Mouse (Mus musculus) splenic B cell, adult 2 months (primary cell): ENCODE data around the gene Stx8.

ENCODE experiments used
- DNase-seq: peaks from one replicate; pipeline ENCODE4 v3.0.0-alpha.2; 2011; ENCODE audit warnings: low read depth, low spot score
- H3K27me3 ChIP-seq: 2 replicates; pipeline ENCODE4 v1.6.1; 2012; ENCODE audit warnings: mild to moderate bottlenecking, low read length, moderate library complexity, mixed read lengths; ENCODE audit not compliant: control insufficient read depth, poor library complexity, insufficient read depth, severe bottlenecking
- H3K36me3 ChIP-seq: 2 replicates; pipeline ENCODE4 v1.6.1; 2012; ENCODE audit warnings: mild to moderate bottlenecking, low read length, moderate library complexity, mixed read lengths; ENCODE audit not compliant: control insufficient read depth, poor library complexity, insufficient read depth, severe bottlenecking

Stx8 gene

DNA sequence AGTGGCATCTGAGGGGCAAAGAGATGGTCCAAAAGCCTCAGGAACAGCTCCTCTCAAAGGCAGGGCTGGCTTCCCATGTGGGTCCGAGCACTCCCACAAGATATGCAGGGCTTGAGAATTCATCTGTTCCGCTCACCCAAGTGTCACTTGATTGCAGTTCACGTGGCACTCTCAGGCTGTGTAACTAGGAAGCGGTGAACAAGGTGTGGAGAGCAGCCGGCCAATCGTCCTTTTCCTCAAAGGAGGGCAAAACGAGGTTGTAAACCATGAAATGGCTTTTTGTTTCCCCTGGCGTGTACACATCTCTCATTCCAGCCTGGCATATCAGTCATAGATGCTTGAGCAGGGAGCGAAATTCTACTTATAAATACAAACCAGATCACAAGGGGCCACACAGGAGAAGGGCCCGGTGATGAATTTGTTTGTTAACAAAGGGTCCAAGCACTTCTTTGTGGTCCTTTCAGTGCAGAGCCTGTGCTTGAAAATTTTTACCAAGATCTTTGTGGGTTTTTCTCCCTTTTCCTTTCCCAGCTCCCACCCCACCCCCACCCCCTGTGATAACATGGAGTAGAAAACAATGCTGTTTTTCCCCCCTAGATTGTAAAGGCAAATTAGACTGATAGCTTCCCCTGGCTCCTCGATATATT lies 147.6 kb downstream of the Stx8 start:
- no peak for DNase-seq
- Histone ChIP-seq H3K27me3 (no peaks in the 10 kb centered on the region), H3K36me3 (peaks cover 8% of the 10 kb centered on the region)

DNA sequence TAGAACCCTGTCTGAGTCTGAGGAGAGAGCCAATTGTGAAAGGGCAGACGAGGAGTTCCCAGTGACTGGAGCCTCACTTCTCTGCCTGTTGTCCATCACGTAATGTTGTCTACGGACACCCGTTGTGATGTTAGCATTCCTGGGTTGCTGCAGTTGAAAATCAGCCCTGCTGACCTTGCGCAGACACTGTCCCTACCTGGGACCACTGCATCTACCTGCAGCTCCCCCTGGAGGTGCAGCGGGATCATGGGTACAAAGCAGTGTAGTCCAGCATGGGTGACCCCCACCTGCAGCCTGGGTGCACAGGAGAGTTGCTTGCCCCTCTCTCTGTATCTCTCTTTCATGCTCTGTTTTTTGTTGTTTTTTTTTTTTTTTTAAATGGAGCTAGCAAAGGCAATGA lies 148.2 kb downstream of the Stx8 start:
- DNase-seq = peak; percentile 6
- H3K27me3 ChIP-seq = no peaks in the 10 kb centered on the region
- H3K36me3 ChIP-seq = peaks cover 8% of the 10 kb centered on the region

- H3K36me3 ChIP-seq = 0 out of 2 replicates have a peak, but pooled peaks cover 3% of the 10 kb centered on the region
- DNase-seq = no peak
- H3K27me3 ChIP-seq = no peaks in the 10 kb centered on the region
Observed at GRCm38 (mm10) chr11:68116157-68116556, 150.2 kb downstream of the Stx8 start.

GRCm38 (mm10) chr11:68117878-68118660 lies 152.1 kb downstream of the Stx8 start:
- Histone ChIP-seq H3K27me3 (no peaks in the 10 kb centered on the region), H3K36me3 (no peaks in the 10 kb centered on the region)
- no peak for DNase-seq

- DNase-seq = no peak
- Histone ChIP-seq H3K27me3 (no peaks in the 10 kb centered on the region), H3K36me3 (no peaks in the 10 kb centered on the region)
Observed at GRCm38 (mm10) chr11:68118679-68119078, 152.7 kb downstream of the Stx8 start.

- no peak for DNase-seq
- Histone ChIP-seq H3K27me3 (no peaks in the 10 kb centered on the region), H3K36me3 (no peaks in the 10 kb centered on the region)
Observed at GRCm38 (mm10) chr11:68119136-68119535, 153.1 kb downstream of the Stx8 start.

DNA sequence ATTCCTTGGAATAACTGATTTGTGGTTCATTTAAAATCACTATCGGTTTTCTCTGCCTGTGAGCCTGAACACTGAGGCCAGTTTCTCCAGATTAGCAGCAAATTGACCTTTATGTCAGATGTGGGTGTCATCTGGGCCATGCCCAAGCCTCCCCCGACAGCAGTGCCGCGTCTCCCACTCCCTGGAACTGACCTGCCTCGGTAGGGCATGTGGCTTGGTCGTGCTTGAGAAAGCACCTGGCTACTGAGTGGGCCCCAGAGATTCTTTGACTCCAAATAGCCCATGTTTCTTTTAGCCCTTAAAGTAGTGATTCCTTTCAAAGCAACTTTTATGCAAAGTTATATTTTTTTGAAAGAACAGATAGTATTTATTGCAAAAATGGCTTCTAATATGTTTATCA lies 155.3 kb downstream of the Stx8 start:
- no peaks in the 10 kb centered on the region for H3K27me3 ChIP-seq
- no peaks in the 10 kb centered on the region for H3K36me3 ChIP-seq
- no peak for DNase-seq

GRCm38 (mm10) chr11:68121660-68122059 lies 155.7 kb downstream of the Stx8 start:
- H3K27me3 ChIP-seq = no peaks in the 10 kb centered on the region
- H3K36me3 ChIP-seq = no peaks in the 10 kb centered on the region
- no peak for DNase-seq

- DNase-seq = peak; percentile 27
- Histone ChIP-seq H3K27me3 (no peaks in the 10 kb centered on the region), H3K36me3 (no peaks in the 10 kb centered on the region)
Observed at GRCm38 (mm10) chr11:68126071-68126470, 160.1 kb downstream of the Stx8 start.

GRCm38 (mm10) chr11:68134494-68134893 lies 168.5 kb downstream of the Stx8 start:
- no peak for DNase-seq
- Histone ChIP-seq H3K27me3 (no peaks in the 10 kb centered on the region), H3K36me3 (peaks cover 2% of the 10 kb centered on the region)

DNA sequence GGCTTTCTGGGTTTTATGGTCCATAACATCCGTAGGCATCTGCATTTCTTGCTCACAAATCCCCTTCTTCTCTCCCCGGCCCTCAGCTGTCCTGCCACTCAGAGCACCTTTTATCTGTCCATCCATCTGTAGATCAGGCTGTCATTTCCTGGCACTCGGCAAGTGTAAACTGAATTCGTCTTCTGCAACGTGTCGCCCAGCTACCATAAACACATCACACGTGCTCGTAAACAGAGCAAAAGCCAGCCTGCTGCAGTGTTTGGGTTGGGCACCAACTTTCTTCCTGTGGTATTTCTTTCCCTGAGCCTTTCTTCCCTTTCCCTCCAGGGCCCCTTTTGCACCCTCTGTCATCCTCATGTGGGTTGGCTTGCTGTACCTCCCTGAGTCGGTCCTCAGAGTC lies 169.4 kb downstream of the Stx8 start:
- H3K36me3 ChIP-seq = peaks cover 2% of the 10 kb centered on the region
- H3K27me3 ChIP-seq = no peaks in the 10 kb centered on the region
- no peak for DNase-seq

DNA sequence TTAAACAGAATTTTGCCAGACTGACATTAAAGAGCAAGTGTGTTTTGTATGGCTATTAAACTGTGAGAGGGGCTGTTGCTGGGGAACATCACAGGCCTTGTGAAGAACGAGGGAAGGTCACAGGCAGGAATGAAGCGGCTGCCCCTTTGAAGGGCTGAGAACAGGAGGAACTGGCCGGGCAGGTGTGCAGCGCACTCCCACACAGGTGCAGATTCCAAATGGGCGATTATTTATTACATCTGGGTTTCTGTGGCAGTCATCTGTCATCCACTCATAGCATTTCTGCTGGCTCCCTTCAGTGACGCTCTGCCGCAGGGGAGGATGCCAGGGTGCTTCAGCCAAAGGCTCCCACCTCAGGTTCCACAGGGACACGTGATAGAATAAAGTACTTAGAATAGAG lies 170.7 kb downstream of the Stx8 start:
- Histone ChIP-seq H3K36me3 (peaks cover 2% of the 10 kb centered on the region), H3K27me3 (no peaks in the 10 kb centered on the region)
- DNase-seq = no peak

GRCm38 (mm10) chr11:68142296-68142695 lies 176.3 kb downstream of the Stx8 start:
- Histone ChIP-seq H3K36me3 (no peaks in the 10 kb centered on the region), H3K27me3 (no peaks in the 10 kb centered on the region)
- no peak for DNase-seq

- DNase-seq = no peak
- H3K36me3 ChIP-seq = no peaks in the 10 kb centered on the region
- H3K27me3 ChIP-seq = no peaks in the 10 kb centered on the region
Observed at GRCm38 (mm10) chr11:68144235-68145065, 178.5 kb downstream of the Stx8 start.

DNA sequence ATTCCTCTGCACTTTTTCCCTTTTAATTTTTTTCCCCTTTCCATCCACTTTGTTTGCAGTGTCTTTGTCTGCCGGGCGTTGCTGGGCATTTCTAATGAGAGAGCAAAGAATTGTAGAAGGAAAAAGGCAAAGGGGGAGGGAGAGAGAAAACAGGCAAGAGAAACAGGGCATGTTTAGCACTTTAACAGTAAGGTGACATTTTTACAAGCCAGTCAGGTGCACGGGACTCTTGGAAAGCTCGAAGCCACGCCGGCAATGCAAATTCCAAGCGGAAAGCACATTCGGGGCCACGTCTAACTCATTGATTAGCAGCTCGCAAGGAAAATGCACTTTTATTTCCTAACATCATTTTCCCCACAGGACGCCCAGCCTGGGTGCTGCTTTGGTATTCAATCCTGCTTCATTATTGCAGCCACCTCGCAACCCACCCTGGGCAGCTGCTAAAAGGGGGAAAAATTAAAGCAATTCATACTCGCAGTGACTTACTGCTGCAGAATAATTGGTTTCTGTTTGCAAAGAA lies 179.1 kb downstream of the Stx8 start:
- H3K36me3 ChIP-seq = no peaks in the 10 kb centered on the region
- H3K27me3 ChIP-seq = no peaks in the 10 kb centered on the region

More for the DNA sequence above, 179.1 kb downstream of the Stx8 start:
- no peak for DNase-seq
